Mouse (Mus musculus) layer of hippocampus, adult 11-12 months (tissue): ENCODE data around the gene Eif6.

Experiments
- DNase-seq: peaks from one replicate; pipeline ENCODE4 v3.0.0; 2022; ENCODE audit warnings: low spot score

Gene Eif6

DNA sequence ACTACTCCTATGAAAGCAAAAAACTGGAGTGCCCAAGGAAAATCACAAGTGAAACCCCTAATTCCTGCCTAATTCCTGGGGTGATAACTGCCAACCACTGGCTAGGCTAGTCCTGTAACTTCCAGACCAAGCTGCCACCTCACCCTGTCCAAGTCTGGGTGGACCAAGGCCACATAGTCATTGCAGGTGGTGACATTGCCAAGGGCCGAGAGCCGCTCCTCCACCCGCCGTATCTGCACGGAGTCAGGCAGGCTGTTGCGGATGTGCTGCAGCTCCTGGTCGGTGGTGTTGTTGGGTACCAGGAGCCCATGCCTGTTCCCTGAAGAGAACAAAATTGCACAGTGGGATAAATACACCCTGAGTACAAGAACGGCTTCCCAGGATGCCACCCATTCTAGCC lies 3.0 kb downstream of the Eif6 start:
- DNase-seq: no peak

DNA sequence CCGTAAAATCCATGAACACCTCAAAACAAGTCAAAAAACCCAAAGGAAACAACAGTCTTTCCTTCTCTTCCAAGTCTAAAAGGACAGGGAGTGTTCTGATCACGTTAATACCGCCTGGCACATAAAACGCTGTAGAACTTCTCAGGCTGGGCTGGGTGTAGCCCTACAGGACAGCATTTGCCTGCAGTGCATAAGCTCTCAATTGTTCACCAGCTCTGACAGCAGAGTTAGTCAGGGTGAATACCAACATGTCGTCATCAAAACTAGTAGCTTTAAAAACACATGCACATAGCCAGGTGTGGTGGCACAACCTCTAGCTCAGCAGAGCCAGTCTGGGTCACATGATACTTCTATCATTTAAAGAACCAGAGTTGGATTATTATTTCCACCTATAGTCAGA lies 5.9 kb downstream of the Eif6 start:
- no peak for DNase-seq

DNA sequence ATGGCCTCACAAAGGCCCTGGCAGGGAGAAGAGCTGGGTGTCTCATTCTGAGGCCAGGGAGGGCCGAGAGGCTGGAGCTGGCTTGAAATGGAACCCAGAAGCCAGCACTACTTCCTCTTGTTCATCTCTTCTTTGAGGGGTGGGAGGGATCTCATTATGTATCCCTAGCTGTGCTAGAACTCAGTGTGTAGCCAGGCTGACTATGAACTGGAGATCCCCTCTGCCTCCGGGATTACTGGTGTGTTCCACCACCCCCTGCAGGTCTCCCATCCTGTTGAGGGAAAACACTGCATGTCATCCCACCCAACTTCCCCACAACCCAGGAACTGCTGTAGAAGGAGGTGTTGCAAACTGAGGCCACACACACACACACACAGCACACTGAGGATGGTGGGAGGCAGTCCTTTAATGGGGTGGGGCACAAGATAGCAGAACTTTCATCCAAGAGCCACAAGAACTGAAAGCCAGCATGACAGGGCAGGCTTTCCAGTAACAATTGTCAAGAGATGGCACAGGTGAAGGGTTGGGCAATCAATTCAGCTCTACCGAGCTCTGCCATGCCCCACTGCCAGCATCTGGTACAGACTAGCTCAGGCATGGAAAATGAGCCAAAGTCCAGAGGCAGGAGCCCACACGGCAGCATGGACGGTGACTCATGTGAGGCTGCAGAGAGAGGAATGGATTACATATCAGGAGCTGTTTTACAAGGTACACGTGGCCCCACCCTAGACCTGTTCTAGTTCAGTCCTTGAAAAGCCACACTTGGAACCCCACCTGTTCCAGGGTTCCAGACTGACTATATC lies 7.1 kb downstream of the Eif6 start:
- no peak for DNase-seq

DNA sequence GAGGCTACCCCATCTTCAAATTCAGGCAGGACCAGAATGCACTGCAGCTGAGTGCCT lies 7.5 kb downstream of the Eif6 start, which contains the start of gene BC029722:
Gene BC029722, minus strand, starts transcription at position 35 of the 57 bp plus-strand sequence.
- DNase-seq: no peak

DNA sequence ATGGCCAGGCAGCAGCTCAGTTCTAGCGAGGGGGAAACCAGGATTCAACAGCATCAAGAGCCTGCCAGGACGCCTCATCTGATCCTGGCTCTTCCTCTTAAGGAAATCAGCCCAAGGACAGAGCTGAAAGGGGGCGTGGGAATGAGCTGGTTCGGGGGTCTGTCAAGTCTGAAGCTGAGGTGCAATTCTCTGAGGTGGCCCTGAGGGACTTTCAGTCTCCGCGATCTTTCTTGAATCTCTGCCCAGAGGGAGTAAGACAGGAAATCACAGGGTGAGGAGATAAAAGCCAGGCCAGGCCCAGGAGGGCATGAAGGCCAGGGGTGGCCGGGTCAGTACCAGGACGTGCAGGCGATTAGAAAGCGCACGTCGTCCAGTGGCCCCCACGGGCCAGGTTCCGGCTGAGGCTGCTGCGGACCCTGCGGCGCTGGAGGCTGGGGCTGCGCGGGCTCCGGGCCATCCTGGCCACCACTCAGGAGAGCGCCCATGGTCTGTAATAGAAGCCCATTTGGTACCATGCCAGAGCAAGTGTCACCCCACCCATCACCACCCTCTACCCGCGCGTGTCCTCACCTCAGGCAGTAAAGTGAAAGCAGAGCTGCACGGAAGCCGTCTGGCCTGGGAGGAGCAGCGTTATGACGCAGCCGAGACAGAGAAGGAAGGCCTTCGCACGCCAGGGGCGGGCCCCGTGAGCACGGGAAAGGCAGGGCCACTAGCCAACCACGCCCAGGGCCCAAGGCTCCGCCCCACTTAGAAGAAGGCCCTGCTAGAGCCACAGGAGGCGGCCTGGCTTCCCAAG lies 7.9 kb downstream of the Eif6 start:
- peak; percentile 95 for DNase-seq

DNA sequence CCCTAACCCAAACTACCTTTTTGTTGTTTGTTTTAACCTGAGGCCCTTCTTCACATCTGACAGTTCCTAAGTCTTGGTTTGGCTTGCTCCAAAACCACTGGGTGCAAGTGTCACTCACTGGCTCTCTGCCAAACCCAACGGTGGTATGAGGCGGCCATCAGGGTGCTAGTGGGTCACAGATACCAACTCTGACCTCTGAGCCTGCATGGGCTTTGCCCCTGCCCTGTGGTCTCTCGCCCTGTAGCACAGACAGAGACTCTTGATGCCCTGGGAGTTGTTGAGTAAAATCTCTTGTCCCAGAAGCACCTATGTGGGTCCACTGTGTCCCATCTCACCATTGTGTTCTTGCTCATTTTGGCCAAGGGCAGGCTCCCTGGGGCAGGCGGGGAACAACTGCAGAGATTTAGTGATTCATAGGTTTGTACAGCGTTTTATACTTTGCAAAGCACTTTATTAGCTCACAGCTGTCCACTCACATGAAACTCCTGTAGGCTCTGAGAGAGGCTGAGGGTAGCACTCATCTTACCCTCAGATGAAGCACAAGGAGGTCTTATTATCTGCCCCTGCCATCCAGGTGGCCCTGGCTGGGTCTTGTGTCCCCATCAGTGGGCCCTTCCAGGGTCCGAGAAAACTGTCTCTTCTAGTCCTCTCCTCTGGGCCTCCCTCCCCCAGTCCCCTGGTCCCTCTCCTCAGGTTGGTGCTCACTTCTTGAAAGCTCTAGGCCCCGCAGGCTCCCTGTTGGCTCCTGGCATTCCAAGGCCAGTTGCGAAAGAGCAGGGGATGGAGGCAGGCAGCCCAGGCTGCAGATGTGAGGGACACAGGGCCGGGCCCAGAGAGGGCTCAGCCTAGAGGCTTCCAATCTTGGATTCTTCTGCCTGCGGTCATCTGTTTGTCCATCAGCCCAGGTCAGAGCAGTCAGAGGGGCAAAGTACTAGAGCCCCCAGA lies 9.2 kb downstream of the Eif6 start:
- DNase-seq: no peak

DNA sequence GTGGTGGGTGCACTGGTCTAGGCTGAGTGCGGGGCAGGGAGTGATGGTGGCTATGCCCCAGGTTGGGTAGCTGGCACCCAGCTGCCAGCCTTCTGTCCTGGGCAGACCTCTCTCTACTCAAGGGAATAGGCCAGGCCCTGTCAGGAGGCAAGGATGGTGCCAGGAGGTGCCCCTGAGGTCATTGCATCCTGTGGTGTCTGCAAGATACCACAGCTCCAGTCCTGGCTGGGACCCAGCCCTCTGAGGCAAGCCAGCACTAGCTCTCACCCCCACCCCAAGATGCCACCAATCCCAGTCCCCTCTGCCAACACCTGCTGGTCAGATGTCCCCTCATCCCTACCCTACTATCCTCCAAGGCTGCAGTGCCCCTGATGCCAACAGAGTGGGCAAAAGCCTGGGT lies 10.5 kb downstream of the Eif6 start:
- no peak for DNase-seq

DNA sequence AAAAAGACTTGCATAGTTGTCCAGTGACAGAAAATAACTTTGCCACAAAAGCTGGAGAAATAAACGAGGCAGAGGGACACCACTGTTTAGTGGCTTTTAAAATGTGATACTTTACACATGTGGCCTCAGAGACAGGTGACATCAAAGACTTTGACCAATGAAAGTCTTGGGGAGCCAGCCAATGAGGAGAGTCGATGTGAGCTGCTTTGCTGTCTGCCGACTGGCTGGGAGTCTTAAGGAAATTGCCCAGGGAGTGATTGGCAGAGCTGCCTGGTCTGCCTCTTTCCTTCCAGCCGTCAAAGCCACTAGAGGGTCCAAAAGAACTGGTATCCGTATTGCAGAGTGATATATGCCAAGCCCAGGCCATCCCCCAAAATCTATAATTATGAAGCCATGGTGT lies 11.9 kb downstream of the Eif6 start:
- DNase-seq: no peak

DNA sequence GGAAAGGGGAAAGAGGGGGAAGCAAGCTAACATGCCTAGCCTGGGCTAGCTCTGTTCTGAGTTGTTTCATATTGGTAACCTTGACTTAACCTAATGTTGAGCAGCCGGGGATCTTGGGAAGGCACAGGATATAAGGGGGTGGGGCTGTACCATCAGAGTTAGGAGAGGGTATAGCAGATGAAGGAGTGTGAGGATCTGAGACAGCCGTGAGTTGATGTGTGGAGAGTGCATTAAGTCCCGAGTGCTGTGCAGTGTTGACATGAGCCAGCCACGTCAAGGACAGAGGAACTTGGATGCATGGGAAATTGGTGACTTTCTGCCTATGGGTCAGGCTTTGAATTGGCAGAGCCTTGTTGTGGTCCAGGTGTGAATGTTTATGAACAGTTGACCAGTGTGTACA lies 14.1 kb downstream of the Eif6 start:
- DNase-seq: no peak

DNA sequence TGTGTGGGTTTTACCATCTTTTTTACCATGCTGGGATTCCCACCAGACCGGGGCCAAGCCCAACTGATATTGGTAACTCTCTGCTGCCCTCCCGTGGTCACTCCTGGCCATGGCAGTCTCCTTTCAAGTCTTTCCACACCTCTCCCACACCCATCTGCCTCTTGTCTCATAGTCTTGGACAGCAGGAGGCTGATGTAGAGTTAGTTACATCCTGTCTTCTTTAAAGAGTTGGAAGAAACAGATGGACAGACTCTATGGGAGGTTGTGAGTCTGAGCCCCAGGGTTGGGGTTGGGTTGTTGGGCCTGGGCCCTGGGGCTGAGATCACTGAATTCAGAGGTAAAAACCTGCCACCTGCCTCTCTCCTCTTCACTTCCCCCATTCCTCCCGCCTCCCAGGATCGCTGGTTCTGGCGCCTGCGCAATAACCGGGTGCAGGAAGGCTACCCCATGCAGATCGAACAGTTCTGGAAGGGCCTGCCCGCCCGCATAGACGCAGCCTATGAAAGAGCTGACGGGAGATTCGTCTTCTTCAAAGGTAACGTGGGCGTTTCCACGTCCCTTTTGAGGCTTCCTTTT lies 14.8 kb downstream of the Eif6 start:
- peak; percentile 89 for DNase-seq

DNA sequence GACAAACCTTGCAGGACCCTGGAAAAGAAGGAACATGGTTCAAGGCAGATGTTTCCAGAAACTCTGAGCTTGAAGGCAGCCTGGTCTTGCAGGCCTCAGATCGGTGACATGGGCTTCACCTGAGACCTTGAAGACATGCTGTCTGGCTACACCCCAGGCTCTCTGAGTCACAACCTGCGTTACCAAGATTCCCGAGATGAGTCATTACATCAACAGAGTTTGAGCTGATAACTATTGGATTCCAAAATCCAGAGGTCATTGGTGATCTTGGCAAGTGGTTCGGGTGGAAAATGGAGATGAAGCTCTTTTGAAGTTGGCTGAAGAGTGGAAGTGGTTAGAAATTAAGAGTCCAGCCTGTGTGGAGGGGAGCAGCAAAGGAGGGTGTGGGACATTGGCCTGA lies 17.1 kb downstream of the Eif6 start:
- no peak for DNase-seq

DNA sequence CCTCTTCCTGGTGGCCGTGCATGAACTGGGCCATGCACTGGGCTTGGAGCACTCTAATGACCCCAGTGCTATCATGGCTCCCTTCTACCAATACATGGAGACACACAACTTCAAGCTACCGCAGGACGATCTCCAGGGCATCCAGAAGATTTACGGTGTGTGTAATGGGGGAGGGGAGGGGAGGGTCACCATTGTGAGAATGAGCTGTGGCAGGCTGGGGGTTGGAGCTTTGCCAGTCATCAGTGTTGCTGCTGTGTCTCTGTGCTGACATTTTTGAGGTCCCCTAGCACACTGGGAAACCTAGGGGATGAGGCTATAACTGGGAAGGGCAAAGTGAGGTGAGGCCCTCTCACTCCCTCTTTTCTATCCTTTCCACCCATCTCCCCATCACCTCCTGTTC lies 19.3 kb downstream of the Eif6 start:
- DNase-seq: no peak

DNA sequence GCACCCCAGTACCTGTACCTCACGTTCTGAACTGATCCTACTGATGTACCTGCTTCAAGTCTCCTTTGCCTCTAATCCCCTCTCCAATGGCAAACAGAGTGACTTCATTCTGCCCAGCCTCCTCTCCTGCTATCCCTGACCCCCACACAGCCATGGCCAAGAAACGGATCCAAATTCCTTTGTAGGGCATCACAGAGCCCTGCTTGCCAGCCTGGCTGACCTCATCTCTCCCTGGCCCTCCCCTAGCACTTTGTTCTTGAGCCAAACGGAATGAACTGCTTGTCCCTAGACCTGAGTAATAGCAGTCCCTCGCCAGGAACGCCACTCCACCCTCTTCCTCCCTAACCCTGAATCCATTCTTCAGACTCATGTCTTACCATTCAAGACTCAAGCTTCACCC lies 20.2 kb downstream of the Eif6 start:
- no peak for DNase-seq

DNA sequence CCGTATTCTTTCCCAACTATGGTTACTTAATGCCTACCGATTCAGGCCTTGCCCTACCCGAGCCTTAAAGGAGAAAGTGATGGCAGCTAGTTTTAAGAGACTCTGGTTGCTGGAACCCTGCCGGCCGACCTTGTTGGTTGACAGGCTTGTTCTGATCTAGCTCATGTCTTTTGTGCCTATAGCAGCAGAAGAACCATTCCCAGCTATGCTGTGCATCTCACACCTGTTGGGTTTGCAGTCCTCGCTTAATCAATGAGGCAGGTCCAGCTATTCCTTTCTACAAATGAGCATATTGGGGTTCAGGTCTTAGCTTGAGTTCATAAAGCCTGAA lies 20.8 kb downstream of the Eif6 start:
- no peak for DNase-seq

DNA sequence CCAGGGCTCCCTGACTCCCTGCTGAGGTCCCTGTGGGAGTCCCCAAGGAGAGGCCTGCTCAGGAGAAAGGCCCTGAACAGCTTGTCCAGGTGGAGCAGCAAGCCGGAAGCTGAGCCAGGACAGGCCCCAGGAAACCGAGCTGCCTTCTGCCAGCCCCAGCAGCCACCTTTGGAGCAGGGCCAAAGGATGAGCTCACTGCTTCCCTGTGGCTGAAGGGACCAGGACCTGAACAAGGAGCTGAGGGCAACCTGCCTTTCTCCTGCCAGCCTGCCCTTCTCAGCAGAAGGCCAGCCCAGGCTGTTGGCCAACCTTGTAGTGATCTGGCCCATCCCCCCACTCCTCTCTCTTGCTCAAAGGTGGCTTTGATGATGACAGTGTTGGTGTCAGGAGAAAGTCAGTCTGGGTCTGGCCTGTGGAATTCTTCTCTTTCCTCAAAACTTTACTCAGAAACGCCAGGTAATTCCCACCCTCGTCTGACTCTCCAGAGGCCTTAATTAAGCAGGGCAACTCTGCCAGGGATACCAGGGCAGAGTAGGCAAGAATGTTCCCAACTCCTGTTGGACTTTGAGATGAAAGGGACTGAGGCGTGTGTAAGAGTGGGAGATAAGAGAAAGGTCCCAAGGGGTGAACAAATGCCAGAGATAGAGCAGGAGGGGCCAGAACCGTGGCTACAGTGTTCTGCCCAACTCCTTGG lies 21.3 kb downstream of the Eif6 start:
- DNase-seq: no peak

DNA sequence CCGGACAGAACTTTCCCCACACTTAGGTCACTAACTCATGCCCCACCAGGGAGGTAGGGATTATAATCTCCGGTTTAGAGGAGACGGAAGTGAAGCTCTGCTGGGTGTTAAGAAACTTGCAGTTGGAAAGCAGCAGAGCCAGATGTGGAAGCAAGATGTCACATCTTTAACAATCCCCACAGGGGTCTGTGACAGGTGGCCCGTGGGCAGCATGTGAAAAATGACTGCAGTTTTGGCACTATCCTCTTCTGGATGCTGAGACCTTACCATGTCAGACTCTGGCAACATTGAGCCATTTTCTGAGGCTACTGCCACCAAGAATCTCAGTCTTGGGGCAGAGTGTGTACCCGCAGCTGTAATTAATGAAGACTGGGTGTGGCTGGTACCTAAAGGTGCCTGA lies 22.7 kb downstream of the Eif6 start:
- DNase-seq: no peak

DNA sequence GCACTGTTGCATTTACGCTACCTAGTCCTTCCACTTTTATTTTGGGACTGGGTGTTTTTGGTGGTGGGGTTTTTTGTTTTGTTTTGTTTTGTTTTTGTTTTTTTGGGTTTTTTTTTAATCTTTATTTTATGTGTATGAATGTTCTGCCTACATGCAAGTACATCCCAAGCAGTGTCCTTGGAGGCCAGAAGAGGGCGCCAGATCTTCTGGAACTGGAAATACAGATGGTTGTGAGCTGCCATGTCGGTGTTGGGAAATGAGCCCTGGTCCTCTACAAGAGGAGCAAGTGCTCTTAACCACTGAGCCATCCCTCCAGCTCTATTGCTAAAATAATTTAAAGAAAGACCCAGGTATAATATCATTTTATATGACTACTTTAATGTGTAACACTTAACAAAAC lies 24.0 kb downstream of the Eif6 start:
- no peak for DNase-seq

DNA sequence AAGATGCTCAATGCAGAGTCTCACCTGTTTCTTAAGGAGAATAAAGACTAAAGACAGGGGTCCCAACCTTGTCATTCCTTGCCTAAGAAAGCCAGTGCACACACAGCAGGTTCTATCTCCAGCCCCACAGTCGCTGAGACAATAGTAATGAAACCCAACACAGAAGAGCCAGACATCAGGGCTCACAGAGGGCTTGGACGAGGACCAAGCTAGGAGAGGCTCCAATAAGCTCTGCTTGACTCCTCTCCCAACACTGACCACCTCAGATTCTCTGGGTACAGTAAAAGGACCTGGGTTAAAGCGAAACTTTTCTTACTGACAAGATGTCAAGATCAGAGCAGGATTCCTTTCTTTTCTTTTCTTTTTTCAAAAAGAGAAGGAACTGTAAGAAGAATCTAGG lies 28.1 kb downstream of the Eif6 start:
- DNase-seq: no peak

DNA sequence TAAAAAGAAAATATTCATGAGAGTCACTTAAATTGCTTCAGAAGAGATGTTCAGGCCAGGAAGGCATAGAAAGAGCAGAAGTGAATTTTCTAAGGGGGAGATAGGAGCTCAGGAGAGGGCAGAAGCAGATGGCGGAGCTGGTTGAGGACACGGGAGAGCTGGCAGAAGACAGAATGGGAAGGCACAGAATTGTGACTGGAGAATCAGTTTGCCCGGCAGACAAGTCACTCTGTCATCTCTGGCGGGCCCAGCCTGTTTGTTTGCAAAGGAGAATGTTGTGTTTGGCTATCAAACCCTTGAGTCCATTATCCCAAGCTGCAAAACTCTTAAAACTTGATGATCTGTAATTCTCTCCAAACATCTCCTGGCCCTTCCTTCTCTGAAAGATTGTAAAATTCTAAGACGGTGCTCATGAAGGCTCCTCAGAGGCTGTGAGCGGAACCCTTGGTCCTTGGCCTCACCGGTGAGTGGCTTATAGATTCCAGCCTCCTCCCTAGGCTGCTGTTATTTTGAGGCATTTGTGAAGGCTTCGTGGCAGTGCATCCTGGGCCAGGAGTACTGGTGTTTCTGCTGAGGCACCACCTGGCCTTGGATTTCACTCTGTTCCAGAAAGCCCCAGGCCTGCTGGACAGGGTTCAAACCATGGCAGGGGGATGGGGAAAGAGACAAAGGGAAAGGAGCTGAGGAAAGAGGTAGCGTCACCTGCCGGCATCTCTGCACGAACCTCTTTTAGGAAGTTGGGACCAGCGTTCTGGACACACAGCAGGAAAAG lies 31.9 kb downstream of the Eif6 start:
- DNase-seq: no peak

DNA sequence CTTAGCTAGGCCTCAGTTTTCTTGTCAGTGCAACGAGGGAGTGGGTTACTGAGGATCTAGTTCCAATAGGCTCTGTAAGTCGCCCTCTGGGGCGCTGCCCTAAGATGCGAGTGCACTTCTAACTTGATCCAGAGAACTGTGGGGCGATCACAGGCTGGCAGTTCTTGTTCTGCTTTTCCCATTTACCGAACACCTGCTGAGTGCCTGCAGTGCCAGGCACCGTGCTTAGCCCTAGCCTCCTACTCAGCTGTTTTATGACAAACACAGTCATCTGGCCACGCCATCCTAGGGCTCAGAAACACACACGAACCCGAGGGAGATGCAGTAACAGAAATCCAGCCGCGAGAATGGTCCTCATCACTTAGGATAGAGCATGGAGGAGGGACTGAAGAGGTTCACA lies 33.8 kb downstream of the Eif6 start:
- no peak for DNase-seq
